Mouse (Mus musculus): ENCODE data around the gene Ssr2.

DNA sequence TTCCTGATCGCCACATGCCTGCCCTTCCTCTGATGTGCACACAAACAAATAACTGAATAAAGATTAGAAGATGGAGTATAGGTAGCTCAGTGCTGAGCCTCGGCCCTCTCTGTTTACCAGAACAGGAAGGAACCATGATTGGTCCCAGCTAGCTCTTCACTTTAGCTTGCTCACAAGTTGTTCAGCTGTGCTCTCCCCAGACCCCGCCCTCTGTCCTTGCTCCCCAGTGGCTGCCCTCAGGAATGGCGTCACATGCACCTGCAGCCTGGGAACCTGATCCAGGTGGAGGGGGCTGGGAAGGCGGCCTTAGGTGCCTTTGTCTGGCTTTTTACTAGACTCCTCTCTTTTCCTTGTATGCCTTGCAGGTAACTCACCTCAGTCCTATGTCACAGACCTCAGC, 39.4 kb downstream of the Ssr2 start:
- no peak for TF ChIP-seq CTCF (conservative IDR thresholded peaks at IDR 0.05; ENCODE audit: low read length)
- TF ChIP-seq POU5F1 (IDR thresholded peaks at IDR 0.05; ENCODE audit: borderline replicate concordance, low read length): no peak

All from E14TG2a.4 (cell line).